Mouse (Mus musculus): Measurements from ENCODE around the gene Nfe2l1. TPM values are rescaled to one million over a fixed set of nuclear protein-coding genes. Genes with fewer than 3 reads are reported as not detected.

The Nfe2l1 gene
- polyA plus RNA-seq, 1 experiment from 2014 or later = 22.1 TPM

- Histone ChIP-seq H3K4me3 (ENCODE audit: low read depth, low read length) (peak overlapping the region; percentile 53), H3K9me3 (ENCODE audit: low read length) (no peaks in the 10 kb centered on the region), H3K4me1 (ENCODE audit: insufficient read depth) (peaks cover 55% of the 10 kb centered on the region), H3K9ac (replicated peaks) (peak overlapping the region; percentile 56), H3K27me3 (ENCODE audit: insufficient read depth, low read length) (no peaks in the 10 kb centered on the region), H3K4me2 (ENCODE audit: low read depth, low read length) (peak overlapping the region; percentile 88), H3K27ac (ENCODE audit: low read depth) (peak overlapping the region; percentile 66), H3K36me3 (replicated peaks; ENCODE audit: insufficient read depth, low read length) (peaks cover 36% of the 10 kb centered on the region)
- ATAC-seq (peak; percentile 79), DNase-seq (peak; percentile 89)
- TF ChIP-seq EP300 (IDR thresholded peaks at IDR 0.05; ENCODE audit: low read depth) = no peak
- WGBS (ENCODE audit: insufficient replicate concordance) = 4% methylated on average over 23 of the region's 26 CpGs
Measured at GRCm38 (mm10) chr11:96823880-96824782, 5.6 kb downstream of the Nfe2l1 start.

- Histone ChIP-seq H3K9ac (replicated peaks) (peak overlapping the region; percentile 56), H3K9me3 (ENCODE audit: low read length) (no peaks in the 10 kb centered on the region), H3K4me1 (ENCODE audit: insufficient read depth) (peaks cover 55% of the 10 kb centered on the region), H3K36me3 (replicated peaks; ENCODE audit: insufficient read depth, low read length) (peaks cover 43% of the 10 kb centered on the region), H3K27ac (ENCODE audit: low read depth) (peak overlapping the region; percentile 60), H3K4me3 (ENCODE audit: low read depth, low read length) (peak overlapping the region; percentile 53), H3K4me2 (ENCODE audit: low read depth, low read length) (peak overlapping the region; percentile 88), H3K27me3 (ENCODE audit: insufficient read depth, low read length) (no peaks in the 10 kb centered on the region)
- WGBS (ENCODE audit: insufficient replicate concordance) = 19% methylated on average over 13 of the region's 13 CpGs
- DNase-seq (no peak), ATAC-seq (no peak)
- TF ChIP-seq EP300 (IDR thresholded peaks at IDR 0.05; ENCODE audit: low read depth) (no peak), CTCF (IDR thresholded peaks at IDR 0.05; ENCODE audit: low read depth) (no peak)
Measured at GRCm38 (mm10) chr11:96823471-96823837, 6.3 kb downstream of the Nfe2l1 start.

- Histone ChIP-seq H3K4me1 (ENCODE audit: insufficient read depth) (peaks cover 50% of the 10 kb centered on the region), H3K4me3 (ENCODE audit: low read depth, low read length) (peak overlapping the region; percentile 53; the same call in 1 of the 2 replicates), H3K27me3 (ENCODE audit: insufficient read depth, low read length) (no peaks in the 10 kb centered on the region), H3K9me3 (ENCODE audit: low read length) (no peaks in the 10 kb centered on the region), H3K27ac (ENCODE audit: low read depth) (peak overlapping the region; percentile 60), H3K36me3 (replicated peaks; ENCODE audit: insufficient read depth, low read length) (peaks cover 49% of the 10 kb centered on the region), H3K9ac (replicated peaks) (peak overlapping the region; percentile 56), H3K4me2 (ENCODE audit: low read depth, low read length) (peak overlapping the region; percentile 88)
- TF ChIP-seq CTCF (IDR thresholded peaks at IDR 0.05; ENCODE audit: low read depth) (no peak), EP300 (IDR thresholded peaks at IDR 0.05; ENCODE audit: low read depth) (0 out of 2 replicates have a peak, but pooled peaks have one; percentile 12)
- peak; percentile 54 for DNase-seq
- ATAC-seq = peak; percentile 80
- WGBS (ENCODE audit: insufficient replicate concordance) = 33% methylated on average over 4 of the region's 4 CpGs
Measured at GRCm38 (mm10) chr11:96822675-96823470, 6.9 kb downstream of the Nfe2l1 start.

- no peaks in the 10 kb centered on the region for H3K9me3 ChIP-seq (ENCODE audit: low read length)
- DNase-seq = no peak
- H3K36me3 ChIP-seq (replicated peaks; ENCODE audit: insufficient read depth, low read length) = peaks cover 53% of the 10 kb centered on the region
- no peak for ATAC-seq
- peaks cover 42% of the 10 kb centered on the region for H3K4me1 ChIP-seq (ENCODE audit: insufficient read depth)
- H3K4me2 ChIP-seq (ENCODE audit: low read depth, low read length) = no peak overlapping the region
- H3K27ac ChIP-seq (ENCODE audit: low read depth) = peak overlapping the region; percentile 49; the same call in 1 of the 2 replicates
- no peaks in the 10 kb centered on the region for H3K27me3 ChIP-seq (ENCODE audit: insufficient read depth, low read length)
- no peak overlapping the region for H3K4me3 ChIP-seq (ENCODE audit: low read depth, low read length)
- no peak for TF ChIP-seq EP300 (IDR thresholded peaks at IDR 0.05; ENCODE audit: low read depth)
- no peak for TF ChIP-seq CTCF (IDR thresholded peaks at IDR 0.05; ENCODE audit: low read depth)
- H3K9ac ChIP-seq (replicated peaks) = peak overlapping the region; percentile 19; the same call in 1 of the 2 replicates
- WGBS (ENCODE audit: insufficient replicate concordance) = 84% methylated on average over 10 of the region's 10 CpGs
Measured at GRCm38 (mm10) chr11:96821956-96822355, 7.8 kb downstream of the Nfe2l1 start.

GRCm38 (mm10) chr11:96818128-96818710, 11.5 kb downstream of the Nfe2l1 start:
- Histone ChIP-seq H3K4me2 (ENCODE audit: low read depth, low read length) (no peak overlapping the region), H3K9me3 (ENCODE audit: low read length) (no peaks in the 10 kb centered on the region), H3K4me1 (ENCODE audit: insufficient read depth) (peaks cover 5% of the 10 kb centered on the region), H3K4me3 (ENCODE audit: low read depth, low read length) (no peak overlapping the region), H3K27ac (ENCODE audit: low read depth) (no peak overlapping the region), H3K9ac (replicated peaks) (no peak overlapping the region), H3K27me3 (ENCODE audit: insufficient read depth, low read length) (no peaks in the 10 kb centered on the region), H3K36me3 (replicated peaks; ENCODE audit: insufficient read depth, low read length) (peaks cover 59% of the 10 kb centered on the region)
- DNase-seq = no peak
- no peak for ATAC-seq
- no peak for TF ChIP-seq CTCF (IDR thresholded peaks at IDR 0.05; ENCODE audit: low read depth)
- TF ChIP-seq EP300 (IDR thresholded peaks at IDR 0.05; ENCODE audit: low read depth) = no peak
- WGBS (ENCODE audit: insufficient replicate concordance) = 84% methylated on average over 8 of the region's 8 CpGs

GRCm38 (mm10) chr11:96816979-96817378, 12.8 kb downstream of the Nfe2l1 start:
- DNase-seq (no peak), ATAC-seq (no peak)
- H3K27ac ChIP-seq (ENCODE audit: low read depth) = no peak overlapping the region
- peaks cover 64% of the 10 kb centered on the region for H3K36me3 ChIP-seq (replicated peaks; ENCODE audit: insufficient read depth, low read length)
- whole genome bisulfite sequencing (ENCODE audit: insufficient replicate concordance) = 89% methylated on average over 5 of the region's 5 CpGs
- no peak overlapping the region for H3K4me3 ChIP-seq (ENCODE audit: low read depth, low read length)
- no peaks in the 10 kb centered on the region for H3K9me3 ChIP-seq (ENCODE audit: low read length)
- H3K4me1 ChIP-seq (ENCODE audit: insufficient read depth) = no peaks in the 10 kb centered on the region
- H3K4me2 ChIP-seq (ENCODE audit: low read depth, low read length) = no peak overlapping the region
- H3K9ac ChIP-seq (replicated peaks) = no peak overlapping the region
- no peak for TF ChIP-seq EP300 (IDR thresholded peaks at IDR 0.05; ENCODE audit: low read depth)
- TF ChIP-seq CTCF (IDR thresholded peaks at IDR 0.05; ENCODE audit: low read depth) = no peak
- H3K27me3 ChIP-seq (ENCODE audit: insufficient read depth, low read length) = no peaks in the 10 kb centered on the region

Measured in liver, postnatal 0 days (tissue).